Mouse (Mus musculus) forebrain, postnatal 0 days (tissue): ENCODE measurements at regions not wholly inside any gene's neighbourhood (a gene's known extent, or its start where the extent isn't known, plus 50 kb on each side); places are given as distances from the start of the nearest gene placed in this dataset.

ENCODE experiments used
- ATAC-seq: fragments of 200-750 bp; cut with Nextera tagmentation; 2 replicates; pipeline ENCODE4 v1.8.0; 2017; ENCODE audit warnings: mild to moderate bottlenecking, moderate library complexity
- DNase-seq: peaks from one replicate; pipeline ENCODE4 v3.0.0-alpha.2; 2015
- H3K27ac ChIP-seq: fragments of 300-500 bp; sonication (generic); 2 replicates; pipeline ENCODE4 v1.5.1; 2014; ENCODE audit warnings: low read depth, mild to moderate bottlenecking, antibody characterized with exemption, low read length, moderate library complexity, mixed read lengths
- H3K27me3 ChIP-seq: fragments of 300-500 bp; sonication (generic); 2 replicates; pipeline ENCODE4 v1.6.1; 2014; ENCODE audit warnings: mild to moderate bottlenecking, low read length, mixed read lengths; ENCODE audit not compliant: insufficient read depth
- H3K36me3 ChIP-seq: fragments of 300-500 bp; sonication (generic); 2 replicates; pipeline ENCODE4 v1.6.1; 2014; ENCODE audit warnings: mild to moderate bottlenecking, moderate library complexity; ENCODE audit not compliant: insufficient read depth
- H3K4me1 ChIP-seq: fragments of 300-500 bp; sonication (generic); 2 replicates; pipeline ENCODE4 v1.6.1; 2014; ENCODE audit warnings: antibody characterized with exemption; ENCODE audit not compliant: insufficient read depth
- H3K4me2 ChIP-seq: fragments of 300-500 bp; sonication (generic); 2 replicates; pipeline ENCODE4 v1.6.1; 2014; ENCODE audit warnings: low read depth, mild to moderate bottlenecking, moderate library complexity
- H3K4me3 ChIP-seq: fragments of 300-500 bp; sonication (generic); 2 replicates; pipeline ENCODE4 v1.5.1; 2014; ENCODE audit warnings: low read depth, low read length, mixed read lengths
- H3K9ac ChIP-seq: fragments of 300-500 bp; sonication (generic); 2 replicates; pipeline ENCODE4 v1.6.1; 2014; ENCODE audit warnings: mild to moderate bottlenecking
- H3K9me3 ChIP-seq: fragments of 300-500 bp; sonication (generic); 2 replicates; pipeline ENCODE4 v1.6.1; 2016; ENCODE audit warnings: low read length
- CTCF ChIP-seq: sonication (generic); IDR thresholded peaks from 2 replicates; pipeline ENCODE4 v1.5.1; 2016; ENCODE audit warnings: antibody characterized with exemption, control low read depth, low read depth
- WGBS: fragments of 180-500 bp; shearing (Covaris S2); extraction: QIAGEN DNeasy Blood & Tissue Kit; methylation state at CpG from one replicate; pipeline ENCODE4 v1.1.7; 2014; 5-methylcytosine and 5-hydroxymethylcytosine counted together

DNA sequence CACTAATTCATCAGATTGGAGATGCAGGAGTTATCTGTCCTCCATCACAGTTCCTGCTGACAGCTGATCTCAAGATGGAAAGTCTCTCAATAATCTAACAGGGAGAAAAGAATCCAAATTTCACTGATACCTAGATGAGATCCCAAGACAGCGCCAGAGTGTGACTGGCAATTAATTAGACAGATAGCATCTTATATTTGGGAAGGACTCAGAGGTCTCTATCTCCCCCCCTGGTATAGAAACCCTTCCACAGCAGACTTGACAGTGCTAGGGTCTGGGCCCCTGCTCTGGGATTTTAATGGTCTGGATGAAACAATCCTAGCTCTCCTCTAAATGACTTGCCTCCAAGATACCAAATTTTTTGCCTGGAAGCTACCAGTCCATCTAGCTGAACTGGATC, 291.6 kb downstream of the Ets1 start:
- no peak for DNase-seq
- H3K9ac ChIP-seq: no peak overlapping the region
- ATAC-seq: no peak
- H3K27me3 ChIP-seq: no peaks in the 10 kb centered on the region
- H3K4me1 ChIP-seq: no peaks in the 10 kb centered on the region
- WGBS: 93% methylated on average over 1 of the region's 1 CpGs
- no peak overlapping the region for H3K4me3 ChIP-seq
- H3K9me3 ChIP-seq: no peaks in the 10 kb centered on the region
- no peak for TF ChIP-seq CTCF
- H3K4me2 ChIP-seq: no peak overlapping the region
- no peaks in the 10 kb centered on the region for H3K36me3 ChIP-seq
- H3K27ac ChIP-seq: no peak overlapping the region

DNA sequence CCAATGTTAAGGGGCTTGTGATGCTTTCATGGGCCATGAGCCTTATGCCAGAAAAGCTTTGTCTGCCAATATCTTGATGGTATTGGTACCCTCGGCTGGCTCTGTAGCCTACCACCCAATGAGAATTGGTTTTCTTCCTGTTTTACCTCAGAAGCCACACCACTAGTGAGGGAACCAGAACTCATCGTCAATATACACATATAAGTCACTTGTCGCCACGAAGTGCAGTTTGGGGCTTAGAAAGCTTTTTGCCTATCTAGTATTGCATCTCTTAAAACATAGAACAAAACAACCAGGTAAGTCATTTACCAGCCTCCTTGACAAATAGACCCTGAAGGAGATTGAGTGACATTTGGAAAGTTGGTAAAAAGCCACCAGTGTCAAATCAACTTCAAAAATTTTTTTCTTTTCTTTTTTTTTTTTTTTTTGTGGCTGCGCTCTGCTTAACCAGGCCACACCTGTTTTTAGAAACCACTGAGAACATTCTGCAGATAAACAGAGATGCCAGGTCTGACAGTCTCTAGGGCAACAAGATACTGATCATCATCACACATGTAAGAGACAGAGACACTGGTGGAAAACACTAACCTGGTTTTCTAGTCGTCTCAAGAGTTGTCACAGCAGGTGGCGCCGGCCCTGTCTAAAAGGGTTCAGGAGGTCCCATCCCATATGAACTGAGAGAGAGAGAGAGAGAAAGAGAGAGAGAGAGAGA, 292.4 kb downstream of the Ets1 start:
- WGBS: 92% methylated on average over 8 of the region's 8 CpGs
- H3K27ac ChIP-seq: no peak overlapping the region
- H3K27me3 ChIP-seq: no peaks in the 10 kb centered on the region
- no peak overlapping the region for H3K4me3 ChIP-seq
- H3K9ac ChIP-seq: no peak overlapping the region
- no peak overlapping the region for H3K4me2 ChIP-seq
- TF ChIP-seq CTCF: no peak
- H3K36me3 ChIP-seq: no peaks in the 10 kb centered on the region
- DNase-seq (no peak), ATAC-seq (no peak)
- H3K9me3 ChIP-seq: no peaks in the 10 kb centered on the region
- no peaks in the 10 kb centered on the region for H3K4me1 ChIP-seq

DNA sequence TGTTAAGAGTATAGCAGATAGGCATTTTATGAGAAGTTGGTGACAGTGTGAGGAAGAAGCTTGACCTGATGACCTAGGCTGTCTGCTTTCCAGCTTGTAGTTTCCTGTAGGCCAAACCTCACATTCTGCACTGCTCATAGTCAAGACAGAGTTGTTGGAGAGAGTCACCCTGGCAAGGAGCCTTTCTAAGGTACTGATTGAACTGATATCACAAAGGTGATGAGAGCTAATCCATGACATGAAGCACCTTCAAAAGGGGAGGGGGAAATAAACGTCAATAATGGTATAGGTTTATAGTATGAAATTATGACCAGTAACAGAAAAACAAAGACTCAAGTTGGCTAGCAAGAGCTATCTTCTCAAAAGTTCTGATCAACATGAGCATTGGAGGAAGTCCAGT, 293.3 kb downstream of the Ets1 start:
- no peak overlapping the region for H3K4me2 ChIP-seq
- DNase-seq (no peak), ATAC-seq (no peak)
- no peak for TF ChIP-seq CTCF
- no peak overlapping the region for H3K4me3 ChIP-seq
- H3K36me3 ChIP-seq: no peaks in the 10 kb centered on the region
- no peaks in the 10 kb centered on the region for H3K27me3 ChIP-seq
- H3K9ac ChIP-seq: no peak overlapping the region
- H3K27ac ChIP-seq: no peak overlapping the region
- no peaks in the 10 kb centered on the region for H3K9me3 ChIP-seq
- WGBS: 93% methylated on average over 1 of the region's 1 CpGs
- no peaks in the 10 kb centered on the region for H3K4me1 ChIP-seq

DNA sequence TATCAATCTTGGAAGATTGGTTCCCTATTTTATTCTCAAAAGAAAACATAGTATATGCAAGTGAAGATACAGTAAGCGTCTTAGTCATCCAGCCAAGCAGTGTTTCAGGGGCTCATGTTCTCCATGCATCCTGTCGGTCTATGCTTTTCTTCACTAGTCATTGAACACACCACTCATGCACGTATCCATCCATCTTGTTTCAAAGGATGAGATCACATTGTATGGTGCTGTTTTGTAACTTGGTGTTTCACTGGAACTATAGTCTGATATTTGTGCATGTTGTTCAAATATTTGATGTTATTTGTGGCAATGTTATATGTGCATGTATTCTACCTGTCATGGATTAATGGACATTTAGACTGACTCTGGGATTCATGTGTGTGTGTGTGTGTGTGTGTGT, 293.8 kb downstream of the Ets1 start:
- H3K4me1 ChIP-seq: no peaks in the 10 kb centered on the region
- H3K9me3 ChIP-seq: no peaks in the 10 kb centered on the region
- no peak overlapping the region for H3K4me2 ChIP-seq
- DNase-seq (no peak), ATAC-seq (no peak)
- H3K27ac ChIP-seq: no peak overlapping the region
- 94% methylated on average over 3 of the region's 3 CpGs for WGBS
- H3K4me3 ChIP-seq: no peak overlapping the region
- no peaks in the 10 kb centered on the region for H3K27me3 ChIP-seq
- no peak overlapping the region for H3K9ac ChIP-seq
- no peak for TF ChIP-seq CTCF
- no peaks in the 10 kb centered on the region for H3K36me3 ChIP-seq

DNA sequence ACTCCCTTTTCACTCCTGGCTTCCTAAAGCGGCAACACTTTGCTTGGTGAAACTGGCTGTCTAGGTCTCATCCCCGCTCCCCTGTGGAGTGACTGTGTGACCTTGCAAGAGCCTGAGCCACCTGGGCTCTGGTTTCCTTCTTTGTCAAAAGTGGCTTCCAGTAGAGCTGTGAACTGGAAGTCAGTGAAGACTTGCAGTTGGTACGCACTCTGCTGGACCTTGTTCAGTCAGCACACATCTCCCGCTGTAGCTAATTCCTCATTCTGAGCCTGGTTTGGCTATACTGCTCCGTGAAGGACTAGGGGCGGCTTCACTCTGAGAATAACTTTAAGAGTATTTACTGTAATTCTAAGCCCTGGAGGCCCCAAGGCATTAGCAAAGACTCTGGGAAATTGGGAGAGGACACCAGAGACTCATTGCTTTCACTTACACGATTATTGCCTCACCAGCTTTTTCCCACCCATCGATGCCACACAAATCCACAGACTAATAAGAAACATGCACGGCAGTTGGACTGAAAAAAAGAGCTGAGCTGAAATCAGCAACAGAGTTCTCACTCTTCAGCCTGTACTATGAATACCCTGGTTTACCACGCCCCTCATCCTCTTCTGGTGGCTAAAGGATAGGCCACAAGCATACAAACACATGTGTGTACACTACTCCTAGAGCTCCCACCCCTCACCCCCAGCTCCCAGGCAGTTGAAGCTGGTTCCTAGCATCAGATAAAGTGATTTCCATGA, 295.4 kb downstream of the Ets1 start:
- WGBS: 81% methylated on average over 10 of the region's 10 CpGs
- no peak for TF ChIP-seq CTCF
- no peak overlapping the region for H3K4me3 ChIP-seq

DNA sequence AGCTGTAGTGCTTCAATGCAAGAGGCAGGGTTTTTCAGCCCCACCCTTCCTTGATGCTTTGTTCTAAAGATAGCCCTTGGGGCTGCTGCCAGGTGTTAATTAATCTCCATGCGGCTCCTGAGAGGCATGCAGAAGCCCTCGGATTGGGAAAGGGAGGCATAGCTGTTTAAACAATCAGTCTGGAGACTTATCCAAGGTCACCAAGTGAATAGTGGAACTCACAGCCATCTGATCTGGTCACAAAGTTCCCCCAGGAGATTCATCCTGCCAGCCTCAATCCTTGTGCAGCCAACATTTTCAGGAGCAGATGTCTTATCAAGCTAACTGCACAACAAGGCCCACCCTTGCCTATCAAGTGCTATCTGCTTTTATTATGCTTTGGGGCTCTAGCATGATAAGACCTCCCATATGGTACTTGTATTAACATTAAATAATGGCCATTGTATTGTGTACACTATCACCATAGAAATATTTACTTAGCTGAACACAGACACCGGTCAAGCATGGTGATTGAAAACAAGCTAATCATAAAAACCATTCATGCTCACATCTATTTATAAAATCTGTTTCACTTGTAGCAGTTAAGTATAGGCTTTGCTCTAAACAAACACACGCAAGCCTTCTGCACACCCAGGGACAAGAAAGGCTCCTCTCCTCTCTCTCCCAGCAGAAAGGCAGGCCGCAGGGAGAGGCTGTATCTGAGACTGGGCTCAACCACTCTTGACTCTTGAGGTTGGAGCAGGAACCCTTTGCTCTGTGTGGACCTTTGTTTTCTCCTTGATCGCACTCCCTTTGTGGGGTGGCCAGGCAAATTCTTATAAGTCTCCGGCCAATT, 297.4 kb downstream of the Ets1 start:
- WGBS: 66% methylated on average over 7 of the region's 7 CpGs
- H3K36me3 ChIP-seq: no peaks in the 10 kb centered on the region
- H3K4me2 ChIP-seq: no peak overlapping the region
- H3K27me3 ChIP-seq: no peaks in the 10 kb centered on the region; the same call in 1 of the 2 replicates
- H3K4me3 ChIP-seq: no peak overlapping the region
- no peaks in the 10 kb centered on the region for H3K9me3 ChIP-seq
- no peak for DNase-seq
- H3K27ac ChIP-seq: no peak overlapping the region
- TF ChIP-seq CTCF: no peak
- no peaks in the 10 kb centered on the region for H3K4me1 ChIP-seq
- H3K9ac ChIP-seq: no peak overlapping the region
- ATAC-seq: no peak

More for the DNA sequence above, 295.4 kb downstream of the Ets1 start:
- ATAC-seq (no peak), DNase-seq (no peak)
- Histone ChIP-seq H3K36me3 (no peaks in the 10 kb centered on the region), H3K4me1 (no peaks in the 10 kb centered on the region), H3K4me2 (no peak overlapping the region), H3K27me3 (no peaks in the 10 kb centered on the region), H3K9ac (no peak overlapping the region), H3K27ac (no peak overlapping the region), H3K9me3 (no peaks in the 10 kb centered on the region)

DNA sequence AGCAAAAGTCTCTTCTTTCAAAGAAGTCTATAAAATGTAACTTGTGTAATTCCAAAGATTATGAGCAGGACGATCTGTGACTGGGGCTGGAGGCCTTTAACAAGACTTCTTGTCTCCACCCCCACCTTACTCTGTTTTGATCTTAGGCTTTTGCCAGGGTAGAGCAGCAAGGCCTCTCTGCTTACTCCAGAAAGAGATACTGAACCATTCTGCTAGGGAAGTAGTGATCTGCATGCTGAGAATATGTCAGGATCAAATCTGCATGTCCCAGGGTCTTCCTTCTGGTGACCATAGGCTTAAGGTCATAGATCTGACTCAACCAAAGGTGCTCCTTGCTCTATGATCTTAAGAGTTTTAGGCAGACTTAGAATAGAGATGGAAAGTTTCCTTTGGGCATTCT, 298.4 kb downstream of the Ets1 start:
- no peak for DNase-seq
- Histone ChIP-seq H3K9me3 (no peaks in the 10 kb centered on the region), H3K4me1 (no peaks in the 10 kb centered on the region), H3K27ac (no peak overlapping the region), H3K9ac (no peak overlapping the region), H3K27me3 (no peaks in the 10 kb centered on the region; the same call in 1 of the 2 replicates), H3K36me3 (no peaks in the 10 kb centered on the region), H3K4me2 (no peak overlapping the region), H3K4me3 (no peak overlapping the region)
- no peak for TF ChIP-seq CTCF
- no peak for ATAC-seq
- 86% methylated on average over 1 of the region's 1 CpGs for whole genome bisulfite sequencing
